Mouse (Mus musculus): ENCODE results near the gene Mtfr2.

Mtfr2 gene

GRCm38 (mm10) chr10:20347285-20348214, at the start of gene Mtfr2:
Mtfr2 (plus strand) TSS chr10:20347770.
- DNase-seq: peak; percentile 94

GRCm38 (mm10) chr10:20298152-20298920, 49.2 kb upstream of the Mtfr2 start:
- no peak for DNase-seq

GRCm38 (mm10) chr10:20299114-20299513, 48.5 kb upstream of the Mtfr2 start:
- DNase-seq: no peak

GRCm38 (mm10) chr10:20310969-20311769, 36.4 kb upstream of the Mtfr2 start:
- peak; percentile 35 for DNase-seq

- peak; percentile 100 for DNase-seq
Measured at GRCm38 (mm10) chr10:20311918-20312735, 35.4 kb upstream of the Mtfr2 start, which contains the start of gene Bclaf1. Bclaf1 (plus strand) TSS chr10:20312469.

- DNase-seq: peak; percentile 94
Measured at GRCm38 (mm10) chr10:20312736-20313301, 34.8 kb upstream of the Mtfr2 start.

GRCm38 (mm10) chr10:20313447-20313846, 34.1 kb upstream of the Mtfr2 start:
- no peak for DNase-seq

- no peak for DNase-seq
Measured at GRCm38 (mm10) chr10:20313941-20314340, 33.6 kb upstream of the Mtfr2 start.

GRCm38 (mm10) chr10:20314797-20315196, 32.8 kb upstream of the Mtfr2 start:
- peak; percentile 38 for DNase-seq

- peak; percentile 2 for DNase-seq
Measured at GRCm38 (mm10) chr10:20317466-20317865, 30.1 kb upstream of the Mtfr2 start.

GRCm38 (mm10) chr10:20326226-20326625, 21.3 kb upstream of the Mtfr2 start:
- DNase-seq: no peak

GRCm38 (mm10) chr10:20331262-20331661, 16.3 kb upstream of the Mtfr2 start:
- DNase-seq: no peak

- DNase-seq: no peak
Measured at GRCm38 (mm10) chr10:20337872-20338271, 9.7 kb upstream of the Mtfr2 start.

- DNase-seq: peak; percentile 58
Measured at GRCm38 (mm10) chr10:20345736-20346135, 1.8 kb upstream of the Mtfr2 start.

GRCm38 (mm10) chr10:20348894-20349293, 1.3 kb downstream of the Mtfr2 start:
- no peak for DNase-seq

GRCm38 (mm10) chr10:20361542-20362449, 14.2 kb downstream of the Mtfr2 start:
- peak; percentile 33 for DNase-seq

- no peak for DNase-seq
Measured at GRCm38 (mm10) chr10:20362450-20363118, 15.0 kb downstream of the Mtfr2 start.

- DNase-seq: peak; percentile 7
Measured at GRCm38 (mm10) chr10:20372046-20372445, 24.5 kb downstream of the Mtfr2 start.

GRCm38 (mm10) chr10:20377621-20378020, 30.1 kb downstream of the Mtfr2 start:
- DNase-seq: no peak
